Mouse (Mus musculus) small intestine, adult 2 months (tissue): ENCODE results near the gene Bst2.

Experiments
- CTCF ChIP-seq: fragments of 200-500 bp; IDR thresholded peaks from 2 replicates; pipeline ENCODE4 v1.5.1; 2012; ENCODE audit warnings: low read depth, mild to moderate bottlenecking, control low read depth, inconsistent platforms, low read length, moderate library complexity, mixed read lengths; ENCODE audit not compliant: insufficient replicate concordance, insufficient read length; ENCODE audit errors: extremely low read depth
- POLR2A ChIP-seq: fragments of 200-500 bp; IDR thresholded peaks from 2 replicates; pipeline ENCODE4 v1.6.1; 2012; ENCODE audit warnings: low read depth, mild to moderate bottlenecking, control low read depth, inconsistent platforms, low read length, moderate library complexity

DNA sequence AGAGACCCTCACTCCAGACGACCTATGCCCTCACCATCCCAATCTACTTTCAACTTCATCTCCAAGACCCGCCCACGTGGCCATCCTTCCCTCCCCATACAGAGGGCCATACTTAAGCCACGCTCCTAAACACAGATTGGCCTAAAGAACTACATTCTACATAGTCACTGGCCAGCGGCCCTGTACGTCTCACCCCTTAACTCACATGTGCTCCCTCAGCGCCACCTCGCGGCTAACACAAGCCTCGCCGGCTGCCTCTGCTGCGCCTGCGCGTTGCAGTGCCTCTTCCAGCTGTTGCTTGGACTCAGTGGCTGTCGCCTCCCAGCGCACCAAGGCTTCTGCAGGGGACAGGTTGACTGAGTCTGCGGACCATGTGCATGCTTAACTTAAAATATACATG is 15.6 kb downstream of the Bst2 start:
- TF ChIP-seq POLR2A (no peak), CTCF (peak; percentile 83)
